Mouse (Mus musculus) mature B cell (primary cell): ENCODE measurements at regions not wholly inside any gene's neighbourhood (a gene's known extent, or its start where the extent isn't known, plus 50 kb on each side); places are given as distances from the start of the nearest gene placed in this dataset.

Source experiments
- in situ Hi-C: fragments of 300-500 bp; cut with MboI; formaldehyde crosslinking; loops from 2 replicates; pipeline ENCODE4 v1.14.3; 2019

DNA sequence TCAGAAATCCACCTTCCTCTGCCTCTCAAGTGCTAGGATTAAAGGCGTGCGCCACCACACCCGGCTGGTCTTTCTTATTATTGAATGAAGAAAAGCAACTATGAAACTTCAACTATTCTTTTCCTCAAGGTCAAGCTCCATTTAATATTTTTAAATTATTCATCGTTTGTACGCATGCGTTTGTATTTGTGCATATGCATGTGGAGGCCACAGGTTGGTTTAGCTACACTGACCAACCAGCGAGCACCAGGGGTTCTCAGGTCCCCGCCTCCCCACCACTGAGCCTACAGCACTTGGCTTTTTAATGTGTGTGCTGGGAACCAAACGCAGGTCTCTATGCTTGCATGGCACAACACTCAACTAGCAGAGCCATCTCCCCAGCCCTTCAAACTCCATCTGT lies 51.0 kb upstream of the Tmem252 start:
- in situ Hi-C loops, result no loop called here

DNA sequence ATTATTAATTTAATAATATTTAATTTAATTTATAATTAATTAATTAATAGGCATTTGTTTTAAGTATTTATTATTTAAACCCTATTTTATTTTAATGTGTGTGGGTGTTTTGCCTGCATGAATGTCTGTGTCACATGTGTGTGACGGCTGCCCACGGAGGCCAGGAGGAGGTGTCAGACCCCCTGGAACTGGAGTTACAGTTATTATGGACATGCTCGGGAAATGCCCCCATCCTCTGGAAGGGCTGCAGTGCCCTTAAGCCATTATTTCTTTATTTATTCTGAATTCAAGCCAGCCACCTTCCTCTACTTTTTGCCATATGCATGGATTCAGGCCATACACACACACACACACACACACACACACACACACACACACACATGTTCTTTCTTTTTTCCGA lies 51.5 kb upstream of the Tmem252 start:
- in situ Hi-C loops, result no loop called here

- in situ Hi-C loops, result no loop called here
Observed at GRCm38 (mm10) chr19:24621610-24622220, 52.1 kb upstream of the Tmem252 start.

- in situ Hi-C loops, result loop anchor here (10.0 kb wide), 1 partner anchor 259 kb away; the partner anchor contains the start of gene Gm10053
Observed at GRCm38 (mm10) chr19:24615762-24616310, 58.0 kb upstream of the Tmem252 start.

GRCm38 (mm10) chr19:24607884-24608283 lies 52.2 kb upstream of the Pip5k1b start:
- in situ Hi-C loops, result no loop called here

DNA sequence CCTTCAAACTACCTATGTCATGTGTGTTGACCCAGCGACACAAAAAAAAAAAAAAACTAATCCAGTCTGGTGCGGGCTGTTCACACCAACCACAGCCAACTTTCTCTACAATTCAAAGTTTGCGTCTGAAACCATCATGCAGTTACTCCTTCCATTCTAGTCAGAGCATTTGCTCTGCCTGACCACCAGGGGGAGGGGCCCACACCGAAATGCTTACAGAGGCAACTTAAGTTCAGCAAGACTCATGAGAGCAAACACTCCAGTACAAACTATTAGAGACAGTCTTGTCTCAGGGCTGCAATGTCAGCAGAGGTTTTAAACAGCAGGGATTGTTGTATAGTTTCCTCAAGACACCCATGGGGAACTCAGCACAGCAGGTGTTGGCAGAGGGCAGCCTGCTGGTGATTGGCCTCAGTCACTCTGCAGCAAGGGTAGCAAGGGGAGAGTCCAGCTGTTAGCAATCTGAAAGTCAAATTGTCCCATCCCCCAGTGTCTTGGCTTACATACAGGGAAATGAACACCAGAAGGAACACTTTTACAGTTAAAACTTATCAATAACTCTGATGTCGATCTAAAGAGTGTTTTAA lies 50.8 kb upstream of the Pip5k1b start:
- in situ Hi-C loops, result no loop called here
